Mouse (Mus musculus): ENCODE measurements around the gene Ttk. TPM values are rescaled to one million over a fixed set of nuclear protein-coding genes. Genes with fewer than 3 reads are reported as not detected.

The Ttk gene
- polyA plus RNA-seq, 2 experiments from 2014 or later, result 1.3 to 4.0 TPM

- ATAC-seq, result no peak
These were observed 67.6 kb downstream of the Ttk start for GRCm38 (mm10) chr9:83902086-83902485.

GRCm38 (mm10) chr9:83905820-83906219, 71.3 kb downstream of the Ttk start:
- ATAC-seq, result peak; percentile 82

GRCm38 (mm10) chr9:83907017-83907416, 72.5 kb downstream of the Ttk start:
- ATAC-seq, result no peak

DNA sequence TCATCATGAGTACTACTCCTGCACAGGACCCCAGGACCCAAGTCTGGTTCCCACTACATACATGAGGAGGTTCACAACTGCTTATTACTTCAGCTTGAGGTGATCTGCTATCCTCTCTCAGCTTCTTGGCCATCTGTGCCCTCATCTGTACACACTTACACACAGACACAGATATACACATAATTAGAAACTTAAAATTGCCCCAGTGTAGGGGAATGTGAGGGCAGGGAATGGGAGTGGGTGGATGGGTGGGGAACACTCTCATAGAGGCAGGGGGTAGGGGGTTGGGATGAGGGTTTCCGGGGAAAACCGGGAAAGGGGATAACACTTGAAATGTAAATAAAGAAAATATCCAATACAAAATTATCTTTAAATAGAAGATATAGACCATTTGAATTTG, 75.3 kb downstream of the Ttk start:
- ATAC-seq, result no peak

- ATAC-seq, result no peak
These were observed 76.4 kb downstream of the Ttk start for GRCm38 (mm10) chr9:83910926-83911325.

Other genes starting within 250 kb of the Ttk start
- under 1 TPM in 1 of 2 experiments, not detected in 1; 0.33 TPM for gene Elovl4, start 28.4 kb upstream of the Ttk start, polyA plus RNA-seq (2017; shearing (Covaris generic))
- gene Bckdhb, start 90.5 kb downstream of the Ttk start, polyA plus RNA-seq (2017; shearing (Covaris generic)), result 10 to 100 TPM; 11.6 to 14.2 TPM